8 mouse cellular contexts compared by ENCODE assay signal in the genomic region with DNA sequence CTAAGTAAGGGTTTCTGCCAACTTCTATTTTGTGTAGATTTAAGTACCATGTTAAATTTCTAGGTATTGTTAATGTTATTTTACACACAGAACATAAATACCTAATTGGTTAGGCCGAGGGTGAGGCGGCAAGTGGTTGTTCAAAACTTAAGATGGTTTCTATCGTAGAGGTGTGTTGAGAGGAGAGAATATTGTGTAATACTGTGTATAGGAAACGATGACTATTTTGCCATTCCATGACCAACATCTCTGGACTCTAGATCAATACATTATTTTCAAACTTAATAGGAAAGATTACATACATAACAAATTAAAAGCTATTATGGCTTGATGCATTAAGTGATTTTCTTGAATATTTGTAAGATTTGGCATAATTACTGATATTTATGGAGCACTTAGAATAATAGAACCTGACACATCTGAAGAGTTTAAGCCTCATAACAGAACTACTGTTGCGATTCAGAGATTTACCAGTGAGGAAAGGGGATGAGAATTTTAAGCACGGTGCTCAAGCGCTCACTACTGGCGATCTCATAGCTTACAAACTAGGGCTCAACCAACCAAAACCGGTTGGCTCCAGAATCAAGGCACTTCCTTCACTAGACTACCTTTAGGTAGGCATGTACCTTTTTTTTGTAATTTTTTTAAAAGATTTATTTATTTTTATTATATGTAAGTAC. TPM values are rescaled to one million over a fixed set of nuclear protein-coding genes. Genes with fewer than 3 reads are reported as not detected.
DNase-seq lines count a peak whose midpoint lies in the region; ATAC-seq and TF ChIP-seq lines count a peak whose summit lies in the region.

No protein-coding gene starts in this region.

- H3K4me1 ChIP-seq in lung, postnatal 0 days (ENCODE audit: insufficient read depth, low read depth, low read length), result no peaks in the 10 kb centered on the region
- H3K4me1 ChIP-seq in embryonic facial prominence, embryonic 10.5 days, result peaks cover 9% of the 10 kb centered on the region

- no peak for ATAC-seq in lung, postnatal 0 days

- TF ChIP-seq CTCF in lung, postnatal 0 days (IDR thresholded peaks at IDR 0.05), result no peak

- 24% methylated on average over 9 of the region's 9 CpGs for WGBS in lung, postnatal 0 days
- 57% methylated on average over 9 of the region's 9 CpGs for WGBS in embryonic facial prominence, embryonic 10.5 days

- H3K27ac ChIP-seq in lung, postnatal 0 days (ENCODE audit: low read length), result no peak overlapping the region
- no peak overlapping the region for H3K27ac ChIP-seq in embryonic facial prominence, embryonic 10.5 days (replicated peaks)

- H3K4me3 ChIP-seq in lung, postnatal 0 days (ENCODE audit: low read depth, low read length), result peak overlapping the region; percentile 61; the same call in 1 of the 2 replicates
- H3K4me3 ChIP-seq in embryonic facial prominence, embryonic 10.5 days, result peak overlapping the region; percentile 75

- intact Hi-C loops in left cerebral cortex, postnatal 4 days (cut with DNase I), result loop anchor here (10.0 kb wide), 1 partner anchor 257 kb away; no protein-coding TSS in a partner anchor

- H3K4me2 ChIP-seq in lung, postnatal 0 days (replicated peaks; ENCODE audit: low read depth, low read length), result peak overlapping the region; percentile 64

- no peak overlapping the region for H3K9ac ChIP-seq in lung, postnatal 0 days (replicated peaks; ENCODE audit: low read depth)

- H3K36me3 ChIP-seq in lung, postnatal 0 days (ENCODE audit: insufficient read depth, low read length), result no peaks in the 10 kb centered on the region; the same call in 1 of the 2 replicates
- peaks cover 32% of the 10 kb centered on the region for H3K36me3 ChIP-seq in embryonic facial prominence, embryonic 10.5 days (replicated peaks)

- DNase-seq in lung, postnatal 0 days (ENCODE audit: low spot score), result peak; percentile 35
- DNase-seq in lung, postnatal 14 days, result no peak
- DNase-seq in embryonic facial prominence, embryonic 10.5 days (ENCODE audit: low spot score), result no peak
- DNase-seq in kidney, adult 9 months, result peak; percentile 15
- peak; percentile 27 for DNase-seq in naive thymus-derived CD4-positive, alpha-beta T cell, adult 2 months (ENCODE audit: low read depth)
- DNase-seq in ovary, postnatal 36 days (ENCODE audit: low spot score), result no peak
- DNase-seq in left cerebral cortex, postnatal 4 days, result no peak
- no peak for DNase-seq in retina, embryonic 14.5 days (ENCODE audit: low spot score)

- no peaks in the 10 kb centered on the region for H3K9me3 ChIP-seq in lung, postnatal 0 days (ENCODE audit: low read length)
- peaks cover 10% of the 10 kb centered on the region; the same call in 1 of the 2 replicates for H3K9me3 ChIP-seq in embryonic facial prominence, embryonic 10.5 days

- no peak for TF ChIP-seq EP300 in lung, postnatal 0 days (IDR thresholded peaks at IDR 0.05)

- no peaks in the 10 kb centered on the region for H3K27me3 ChIP-seq in lung, postnatal 0 days (replicated peaks; ENCODE audit: insufficient read depth, low read length)
- H3K27me3 ChIP-seq in embryonic facial prominence, embryonic 10.5 days (replicated peaks; ENCODE audit: low read depth, poor library complexity, severe bottlenecking), result peaks cover 14% of the 10 kb centered on the region

RNA-seq across cellular contexts. Expression of gene Rbbp7, which starts 1.7 kb away (rescaled TPM):
- polyA plus RNA-seq in lung, postnatal 0 days (2015; fragmentation: Nextera tagmentation; extraction: Ambion mirVana), result 193 and 201 TPM in 2 replicates
- 414 and 415 TPM in 2 replicates for polyA plus RNA-seq in embryonic facial prominence, embryonic 10.5 days (2016; fragmentation: Nextera tagmentation; extraction: Ambion mirVana)
- total RNA-seq in left cerebral cortex, postnatal 4 days (2021), result 100 to 1,000 TPM; 148 to 154 TPM

Comparison
In these comparisons a context has a peak if more than half of its experiments do, and no peak if none do; other contexts are left out.
1. DNase-seq: peak in lung, postnatal 0 days (single experiment), kidney, adult 9 months (single experiment) and naive thymus-derived CD4-positive, alpha-beta T cell, adult 2 months (single experiment); none in lung, postnatal 14 days (single experiment), embryonic facial prominence, embryonic 10.5 days (single experiment), ovary, postnatal 36 days (single experiment), left cerebral cortex, postnatal 4 days (single experiment) and retina, embryonic 14.5 days (single experiment).